Mouse (Mus musculus) liver, embryonic 16.5 days (tissue): ENCODE results near the gene Cdk12. TPM values are rescaled to one million over a fixed set of nuclear protein-coding genes. Genes with fewer than 3 reads are reported as not detected.

Source experiments
- microRNA-seq: library from miRNA; unstranded; fragments of <30 nt; microRNA quantifications from one replicate; pipeline ENCODE4, GENCODE M21; 2016
- polyA plus RNA-seq: library from polyadenylated mRNA; unstranded; fragments of >200 nt; fragmentation: Nextera tagmentation; extraction: Ambion mirVana; gene quantifications from 2 replicates; pipeline ENCODE4 v1.2.1, GENCODE M21; 2015

The Cdk12 gene
- polyA plus RNA-seq, 1 experiment from 2014 or later: 5.7 TPM

Small RNA genes within 50 kb of the gene (microRNA-seq; reads per million reads assigned to microRNA genes)
- gene Gm27399 (not detected), gene Mir5119 (not detected)

Other genes with a start within 250 kb of the Cdk12 start
- 0.65 and 1.2 TPM in 2 replicates for gene Plxdc1, start 216.6 kb upstream of the Cdk12 start, polyA plus RNA-seq
- 7.4 and 8.3 TPM in 2 replicates for gene Arl5c, start 206.9 kb upstream of the Cdk12 start, polyA plus RNA-seq
- gene Cacnb1, start 180.0 kb upstream of the Cdk12 start, polyA plus RNA-seq: 0.81 and 1.2 TPM in 2 replicates
- gene Rpl19, start 176.3 kb upstream of the Cdk12 start, polyA plus RNA-seq: 478 and 526 TPM in 2 replicates
- 0.05 TPM in 1 of 2 replicates, not detected in the other for gene Stac2, start 149.6 kb upstream of the Cdk12 start, polyA plus RNA-seq
- 4.6 and 6.0 TPM in 2 replicates for gene Fbxl20, start 52.7 kb upstream of the Cdk12 start, polyA plus RNA-seq
- gene Med1, start 9.8 kb upstream of the Cdk12 start, polyA plus RNA-seq: 21.1 and 21.5 TPM in 2 replicates
- not detected in 2 replicates for gene Neurod2, start 126.6 kb downstream of the Cdk12 start, polyA plus RNA-seq
- 0.79 and 1.9 TPM in 2 replicates for gene Ppp1r1b, start 145.3 kb downstream of the Cdk12 start, polyA plus RNA-seq
- gene Stard3, start 155.3 kb downstream of the Cdk12 start, polyA plus RNA-seq: 16.5 and 17.3 TPM in 2 replicates
- 0.98 and 1.7 TPM in 2 replicates for gene Tcap, start 180.8 kb downstream of the Cdk12 start, polyA plus RNA-seq
- gene Pnmt, start 183.4 kb downstream of the Cdk12 start, polyA plus RNA-seq: 0.12 TPM in 1 of 2 replicates, not detected in the other
- gene Pgap3, start 197.4 kb downstream of the Cdk12 start, polyA plus RNA-seq: 3.3 and 3.4 TPM in 2 replicates
- 1.8 and 2.1 TPM in 2 replicates for gene Erbb2, start 209.4 kb downstream of the Cdk12 start, polyA plus RNA-seq
- 55.9 and 57.9 TPM in 2 replicates for gene Mien1, start 235.9 kb downstream of the Cdk12 start, polyA plus RNA-seq
- gene Grb7, start 243.3 kb downstream of the Cdk12 start, polyA plus RNA-seq: 28.5 and 36.0 TPM in 2 replicates